Mouse (Mus musculus) liver, adult (tissue): ENCODE results near the gene H3f3a.

ENCODE experiments used
- GATA4 ChIP-seq: IDR thresholded peaks from 2 replicates; pipeline ENCODE4 v1.6.1; 2014; ENCODE audit warnings: mild to moderate bottlenecking, low read length; ENCODE audit not compliant: insufficient replicate concordance

Gene H3f3a

GRCm38 (mm10) chr1:180813885-180814740 is at the start of gene H3f3a:
Gene H3f3a, minus strand, starts transcription at chr1:180813943.
- TF ChIP-seq GATA4 = no peak

- TF ChIP-seq GATA4 = no peak
Observed at GRCm38 (mm10) chr1:180860030-180860429, 46.3 kb upstream of the H3f3a start.

GRCm38 (mm10) chr1:180858763-180859162 is 45.0 kb upstream of the H3f3a start:
- TF ChIP-seq GATA4 = no peak

GRCm38 (mm10) chr1:180850316-180851270 is 36.9 kb upstream of the H3f3a start, which contains the start of gene Sde2:
Gene Sde2, plus strand, starts transcription at chr1:180851127.
- TF ChIP-seq GATA4 = peak; percentile 100; the same call in 1 of the 2 replicates

GRCm38 (mm10) chr1:180849701-180850301 is 36.1 kb upstream of the H3f3a start:
- TF ChIP-seq GATA4 = no peak

GRCm38 (mm10) chr1:180848511-180849241 is 34.9 kb upstream of the H3f3a start:
- no peak for TF ChIP-seq GATA4

GRCm38 (mm10) chr1:180848114-180848510 is 34.4 kb upstream of the H3f3a start:
- TF ChIP-seq GATA4 = no peak

- no peak for TF ChIP-seq GATA4
Observed at GRCm38 (mm10) chr1:180841561-180842300, 28.0 kb upstream of the H3f3a start.

GRCm38 (mm10) chr1:180839201-180839910 is 25.6 kb upstream of the H3f3a start:
- TF ChIP-seq GATA4 = no peak

- no peak for TF ChIP-seq GATA4
Observed at GRCm38 (mm10) chr1:180838014-180838413, 24.3 kb upstream of the H3f3a start.

- TF ChIP-seq GATA4 = no peak
Observed at GRCm38 (mm10) chr1:180837186-180837585, 23.4 kb upstream of the H3f3a start.

GRCm38 (mm10) chr1:180835273-180836015 is 21.7 kb upstream of the H3f3a start:
- TF ChIP-seq GATA4 = no peak
